In the genomic region with DNA sequence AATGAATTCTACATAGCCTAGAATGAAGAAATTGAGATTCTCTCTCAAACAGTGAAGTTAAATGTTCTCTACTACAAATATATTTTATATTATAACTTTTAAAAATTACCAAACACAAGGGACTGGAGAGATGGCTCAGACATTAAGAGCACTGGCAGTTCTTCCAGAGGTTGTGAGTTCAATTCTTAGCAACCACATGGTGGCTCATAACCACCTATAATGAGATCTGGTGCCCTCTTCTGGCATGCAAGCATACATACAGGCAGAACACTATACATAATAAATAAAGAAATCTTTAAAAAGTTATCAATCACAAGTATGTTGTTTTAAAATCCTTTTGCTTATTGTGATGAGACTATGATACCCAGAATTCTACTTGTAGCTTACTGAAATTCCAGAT, we compare ENCODE assay signal across 20 mouse cellular contexts. TPM values are rescaled to one million over a fixed set of nuclear protein-coding genes. Genes with fewer than 3 reads are reported as not detected.
DNase-seq lines count a peak whose midpoint lies in the region; ATAC-seq and TF ChIP-seq lines count a peak whose summit lies in the region.
"Had no signal": no experiment of that assay in that cellular context is flagged by ENCODE, and none has a peak within 500 bp of the region (broad histone marks: within the 10 kb centered on the region; RNA-seq: fewer than 3 reads in every experiment).

No protein-coding gene starts in this region.

- no peak overlapping the region for H3K9ac ChIP-seq in kidney, postnatal 0 days (ENCODE audit: low read depth, low read length)
- no peak overlapping the region for H3K9ac ChIP-seq in midbrain, postnatal 0 days (replicated peaks; ENCODE audit: low read length, poor library complexity, severe bottlenecking)
- H3K9ac ChIP-seq in midbrain, embryonic 15.5 days = no peak overlapping the region
- H3K9ac ChIP-seq: forebrain, embryonic 15.5 days; heart, embryonic 15.5 days; intestine, embryonic 15.5 days; liver, embryonic 13.5 days had no signal

- ATAC-seq in kidney, postnatal 0 days (replicated peaks; ENCODE audit: low FRiP score, low read depth) = no peak
- no peak for ATAC-seq in midbrain, postnatal 0 days (ENCODE audit: low FRiP score)
- no peak for ATAC-seq in midbrain, embryonic 15.5 days (replicated peaks)
- ATAC-seq in G1E (ENCODE audit: extremely low read depth, insufficient number of reproducible peaks, low FRiP score, poor library complexity, severe bottlenecking) = no peak
- ATAC-seq: forebrain, embryonic 15.5 days; intestine, embryonic 15.5 days had no signal

- no peak overlapping the region for H3K4me3 ChIP-seq in kidney, postnatal 0 days (replicated peaks; ENCODE audit: low read depth, low read length)
- H3K4me3 ChIP-seq in midbrain, postnatal 0 days (ENCODE audit: low read depth, low read length) = no peak overlapping the region
- no peak overlapping the region for H3K4me3 ChIP-seq in midbrain, embryonic 15.5 days
- no peak overlapping the region for H3K4me3 ChIP-seq in G1E (ENCODE audit: low read depth, low read length)
- H3K4me3 ChIP-seq: forebrain, embryonic 15.5 days; heart, embryonic 15.5 days; hindbrain, embryonic 10.5 days; intestine, embryonic 15.5 days; liver, embryonic 13.5 days; midbrain, embryonic 10.5 days had no signal

- H3K27ac ChIP-seq in kidney, postnatal 0 days = no peak overlapping the region
- H3K27ac ChIP-seq in midbrain, postnatal 0 days (ENCODE audit: low read depth, low read length) = no peak overlapping the region
- no peak overlapping the region for H3K27ac ChIP-seq in midbrain, embryonic 15.5 days
- H3K27ac ChIP-seq: heart, embryonic 15.5 days; intestine, embryonic 15.5 days; midbrain, embryonic 10.5 days had no signal

- H3K36me3 ChIP-seq in kidney, postnatal 0 days (ENCODE audit: insufficient read depth, low read length) = no peaks in the 10 kb centered on the region
- no peaks in the 10 kb centered on the region for H3K36me3 ChIP-seq in midbrain, postnatal 0 days (ENCODE audit: insufficient read depth, low read length)
- H3K36me3 ChIP-seq in midbrain, embryonic 15.5 days (replicated peaks) = no peaks in the 10 kb centered on the region
- H3K36me3 ChIP-seq in G1E (replicated peaks) = peaks cover 4% of the 10 kb centered on the region
- H3K36me3 ChIP-seq in splenic B cell, adult 2 months (ENCODE audit: control insufficient read depth, insufficient read depth, low read length, poor library complexity, severe bottlenecking) = no peaks in the 10 kb centered on the region
- H3K36me3 ChIP-seq: forebrain, embryonic 15.5 days; heart, embryonic 15.5 days; intestine, embryonic 15.5 days; liver, embryonic 13.5 days had no signal

- no peaks in the 10 kb centered on the region for H3K4me1 ChIP-seq in kidney, postnatal 0 days (replicated peaks; ENCODE audit: insufficient read depth, low read length)
- H3K4me1 ChIP-seq in midbrain, postnatal 0 days (ENCODE audit: insufficient read depth, low read length) = no peaks in the 10 kb centered on the region
- H3K4me1 ChIP-seq in midbrain, embryonic 15.5 days = no peaks in the 10 kb centered on the region
- H3K4me1 ChIP-seq in G1E (ENCODE audit: insufficient read depth, low read depth, low read length) = no peaks in the 10 kb centered on the region
- H3K4me1 ChIP-seq: heart, embryonic 15.5 days; intestine, embryonic 15.5 days had no signal

- peak; percentile 55 for TF ChIP-seq CTCF in kidney, postnatal 0 days (IDR thresholded peaks at IDR 0.05; ENCODE audit: low read depth)
- peak; percentile 38; the same call in 1 of the 2 replicates for TF ChIP-seq CTCF in midbrain, postnatal 0 days (IDR thresholded peaks at IDR 0.05)
- TF ChIP-seq CTCF in G1E (IDR thresholded peaks at IDR 0.05; ENCODE audit: low read depth, low read length) = 0 out of 2 replicates have a peak, but pooled peaks have one; percentile 12

- H3K4me2 ChIP-seq in kidney, postnatal 0 days (ENCODE audit: low read length) = no peak overlapping the region
- no peak overlapping the region for H3K4me2 ChIP-seq in midbrain, postnatal 0 days (ENCODE audit: low read depth, low read length, poor library complexity, severe bottlenecking)
- no peak overlapping the region for H3K4me2 ChIP-seq in midbrain, embryonic 15.5 days
- H3K4me2 ChIP-seq: forebrain, embryonic 15.5 days; heart, embryonic 15.5 days; intestine, embryonic 15.5 days; liver, embryonic 13.5 days had no signal

- no peaks in the 10 kb centered on the region for H3K9me3 ChIP-seq in kidney, postnatal 0 days (replicated peaks; ENCODE audit: low read length)
- no peaks in the 10 kb centered on the region for H3K9me3 ChIP-seq in midbrain, postnatal 0 days (ENCODE audit: low read length)
- H3K9me3 ChIP-seq in midbrain, embryonic 15.5 days = no peaks in the 10 kb centered on the region
- H3K9me3 ChIP-seq in G1E (replicated peaks) = no peaks in the 10 kb centered on the region
- H3K9me3 ChIP-seq: forebrain, embryonic 15.5 days; heart, embryonic 15.5 days; hindbrain, embryonic 10.5 days; intestine, embryonic 15.5 days; liver, embryonic 13.5 days had no signal

- no peak for DNase-seq in kidney, postnatal 0 days (ENCODE audit: low spot score)
- DNase-seq in kidney, adult 8-10 months = no peak
- no peak for DNase-seq in midbrain, postnatal 0 days (ENCODE audit: low spot score)
- DNase-seq in G1E (ENCODE audit: low spot score) = no peak
- DNase-seq in splenic B cell, adult 2 months (ENCODE audit: low read depth, low spot score) = peak; percentile 37
- DNase-seq in left cerebral cortex, adult 8-10 months (ENCODE audit: low spot score in 2 of 2) = no peak
- DNase-seq in left cerebral cortex, adult 18-20 months (ENCODE audit: low spot score in 2 of 2) = no peak
- DNase-seq: adrenal gland, postnatal 14 days; cerebellum, adult 11-12 months; cerebellum, postnatal 25 days; kidney, postnatal 10 days; liver, embryonic 13.5 days; lung, postnatal 36 days; right cerebral cortex, postnatal 14 days had no signal

- H3K27me3 ChIP-seq in kidney, postnatal 0 days (ENCODE audit: insufficient read depth, low read length) = no peaks in the 10 kb centered on the region
- no peaks in the 10 kb centered on the region for H3K27me3 ChIP-seq in midbrain, postnatal 0 days (ENCODE audit: insufficient read depth, low read length)
- H3K27me3 ChIP-seq in midbrain, embryonic 15.5 days (replicated peaks) = no peaks in the 10 kb centered on the region
- no peaks in the 10 kb centered on the region for H3K27me3 ChIP-seq in G1E (ENCODE audit: insufficient read depth, low read length)
- H3K27me3 ChIP-seq in splenic B cell, adult 2 months (ENCODE audit: control insufficient read depth, insufficient read depth, low read length, poor library complexity, severe bottlenecking) = no peaks in the 10 kb centered on the region
- H3K27me3 ChIP-seq: forebrain, embryonic 15.5 days; heart, embryonic 15.5 days; intestine, embryonic 15.5 days; liver, embryonic 13.5 days had no signal

RNA-seq across cellular contexts. Expression of a gene that starts 21.7 kb away (rescaled TPM):
- 51.4 and 56.8 TPM in 2 replicates for polyA plus RNA-seq in kidney, postnatal 0 days (2015; fragmentation: Nextera tagmentation; extraction: Ambion mirVana)
- 14.0 and 15.7 TPM in 2 replicates for total RNA-seq in midbrain, postnatal 0 days (2014; rRNA removed)
- polyA plus RNA-seq in midbrain, postnatal 0 days (2015; fragmentation: Nextera tagmentation; extraction: Ambion mirVana) = 12.4 and 13.5 TPM in 2 replicates
- polyA plus RNA-seq in midbrain, embryonic 15.5 days (2015; fragmentation: Nextera tagmentation; extraction: Ambion mirVana) = 20.6 and 21.8 TPM in 2 replicates
- total RNA-seq in G1E (2014; fragmentation: Nextera tagmentation) (72.1 and 101 TPM in 2 replicates), G1E (2017) (31.6 and 42.7 TPM in 2 replicates)
- polyA plus RNA-seq in G1E (2012) = 8.0 and 10.7 TPM in 2 replicates
- total RNA-seq in left cerebral cortex, adult 8-10 months (2022) = 10 to 100 TPM; 32.3 to 41.4 (median 38.6) TPM
- 10 to 100 TPM; 34.2 to 35.7 TPM for total RNA-seq in left cerebral cortex, adult 18-20 months (2021)
